Mouse (Mus musculus) leukemia stem cell, adult 10-12 weeks (primary cell): Measurements from ENCODE around the gene Sptlc2. TPM values are rescaled to one million over a fixed set of nuclear protein-coding genes. Genes with fewer than 3 reads are reported as not detected.

Source experiments
- polyA plus RNA-seq: library from polyadenylated mRNA; stranded (reverse); fragments of >175 nt; gene quantifications from 2 replicates; pipeline ENCODE4 v1.2.3, GENCODE M21; 2012; ENCODE audit warnings: low replicate concordance

The Sptlc2 gene
- polyA plus RNA-seq: 13.0 and 15.6 TPM in 2 replicates

DNA sequence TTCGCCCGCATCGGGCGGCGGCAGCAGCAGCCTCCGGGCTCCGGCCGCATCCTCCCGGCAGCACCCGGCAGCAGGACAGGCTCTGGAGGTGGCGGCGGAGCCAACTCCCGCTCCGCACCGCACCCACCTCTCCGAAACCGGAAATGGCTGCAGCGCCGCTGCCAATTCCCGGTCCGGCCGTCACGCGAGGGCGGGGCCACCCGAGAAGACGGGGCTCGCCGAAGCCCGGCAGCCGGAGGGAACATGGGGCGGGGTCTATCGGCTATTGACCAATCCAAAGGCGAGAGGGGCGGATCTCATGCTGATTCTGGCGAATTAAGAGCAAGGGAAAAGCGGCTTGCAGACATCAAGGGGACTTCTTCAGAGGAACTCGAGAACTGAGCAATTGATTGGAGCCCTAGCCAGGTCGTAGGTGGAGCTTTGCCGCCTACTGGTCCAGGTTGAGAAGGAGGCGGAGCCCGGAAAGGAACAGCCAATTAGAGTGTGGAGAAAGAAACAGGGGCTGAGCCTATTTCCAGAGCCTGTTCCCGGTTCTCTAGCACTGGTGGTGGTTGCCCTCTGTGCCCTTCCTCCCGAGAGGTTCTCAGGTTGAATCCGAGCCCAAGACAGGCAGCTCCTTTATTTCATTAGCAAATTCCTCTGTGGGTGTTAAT, at the start of gene Sptlc2:
Gene Sptlc2, minus strand, starts transcription at position 234 of the 653 bp plus-strand sequence.

DNA sequence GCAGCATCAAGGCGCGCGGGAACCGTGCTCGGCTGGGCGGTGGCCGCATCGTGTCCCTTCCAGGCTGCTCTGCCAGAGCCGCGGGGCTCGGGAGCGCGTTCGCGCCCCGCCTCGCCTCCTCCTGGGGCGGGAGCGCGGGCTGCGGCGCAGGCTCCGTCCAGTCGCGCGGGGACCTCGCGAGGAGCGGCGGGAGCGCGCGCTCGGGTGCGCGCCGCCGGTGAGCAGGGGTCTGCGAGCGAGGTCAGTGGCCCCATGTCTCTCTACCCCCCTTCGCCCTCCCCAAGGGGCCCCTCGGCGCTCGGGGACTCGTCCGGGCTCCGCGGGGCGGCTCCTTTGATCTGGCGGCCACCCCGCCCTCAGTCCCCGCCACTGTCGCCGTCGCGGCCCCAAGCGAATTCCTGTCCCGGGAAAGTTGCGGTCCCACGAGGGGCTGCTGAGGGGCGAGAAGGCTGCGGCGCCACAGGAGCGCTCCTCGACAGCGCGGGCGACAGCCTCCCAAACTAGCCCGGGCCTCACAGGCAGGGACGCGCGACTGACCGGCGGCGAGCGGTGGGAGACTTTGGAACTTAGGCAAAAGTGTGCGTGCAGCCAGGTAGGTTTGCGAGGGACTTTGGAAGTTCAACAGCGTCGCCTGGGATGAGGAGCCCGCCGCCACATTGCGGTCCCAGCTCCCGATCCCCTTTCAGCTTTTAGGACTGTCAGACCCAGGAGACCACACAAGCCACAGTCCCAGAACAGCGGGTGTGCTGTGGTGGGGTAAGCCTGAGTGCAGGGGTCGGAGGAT, 88.3 kb downstream of the Sptlc2 start, which contains the start of gene Ism2:
Gene Ism2, minus strand, starts transcription at position 49 of the 784 bp plus-strand sequence.

DNA sequence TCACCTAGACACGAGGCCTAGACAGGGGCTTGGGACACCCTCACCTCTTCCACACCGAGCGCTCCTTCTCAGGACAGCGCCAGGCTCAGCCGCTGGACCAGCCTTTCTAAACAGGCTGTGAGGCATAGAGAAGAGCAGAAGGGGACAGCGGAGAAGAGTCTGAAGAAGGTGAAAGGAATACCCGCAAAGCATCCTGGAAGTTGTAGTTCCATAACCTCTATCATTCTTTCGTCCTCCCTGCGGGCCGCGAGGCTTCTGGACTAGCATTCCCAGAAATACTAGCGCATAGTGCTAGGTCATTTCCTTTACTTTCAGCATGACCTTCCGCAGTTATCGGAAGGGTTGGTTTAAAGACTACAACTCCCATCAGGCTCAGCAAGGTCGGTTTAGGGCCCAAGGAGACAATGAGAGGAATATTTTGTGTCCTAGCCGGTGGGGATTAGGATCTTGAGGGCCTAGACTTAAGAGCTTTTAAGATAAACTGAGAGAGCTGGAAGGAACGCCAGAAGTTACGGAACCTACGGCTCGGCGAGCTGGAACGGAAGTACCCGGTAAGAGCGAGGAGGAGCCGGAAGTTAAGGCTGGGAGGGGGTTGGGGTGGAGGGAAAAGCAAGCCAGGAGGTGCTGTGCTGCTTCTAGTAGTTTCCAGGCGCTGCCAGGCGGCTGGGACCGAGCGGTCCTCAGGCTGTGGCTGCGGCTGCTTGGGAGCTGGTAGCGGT, 121.9 kb downstream of the Sptlc2 start, which contains the start of the genes Vipas39 and Ahsa1:
Gene Vipas39, minus strand, starts transcription at position 149 of the 719 bp plus-strand sequence.
Gene Ahsa1, plus strand, starts transcription at position 372 of the 719 bp plus-strand sequence.

Other genes starting within 250 kb of the Sptlc2 start
- 3.1 and 5.9 TPM in 2 replicates for gene Gstz1, start 241.2 kb downstream of the Sptlc2 start, polyA plus RNA-seq
- gene Pomt2, start 240.4 kb downstream of the Sptlc2 start, polyA plus RNA-seq: 3.3 and 6.6 TPM in 2 replicates
- gene Samd15, start 188.6 kb downstream of the Sptlc2 start, polyA plus RNA-seq: not detected in 2 replicates
- gene Tmed8, start 187.9 kb downstream of the Sptlc2 start, polyA plus RNA-seq: 1.0 and 1.5 TPM in 2 replicates
- gene Noxred1, start 149.6 kb downstream of the Sptlc2 start, polyA plus RNA-seq: not detected in 2 replicates
- gene Vipas39, start 122.1 kb downstream of the Sptlc2 start, polyA plus RNA-seq: 0.61 and 0.76 TPM in 2 replicates
- gene Ahsa1, start 121.9 kb downstream of the Sptlc2 start, polyA plus RNA-seq: 65.5 and 69.7 TPM in 2 replicates
- not detected in 2 replicates for gene Ism2, start 88.7 kb downstream of the Sptlc2 start, polyA plus RNA-seq
- 0.73 TPM in 1 of 2 replicates, not detected in the other for gene Slirp, start 55.5 kb upstream of the Sptlc2 start, polyA plus RNA-seq
- gene Alkbh1, start 55.7 kb upstream of the Sptlc2 start, polyA plus RNA-seq: 43.7 and 55.6 TPM in 2 replicates
- 2.6 and 14.1 TPM in 2 replicates for gene Snw1, start 83.9 kb upstream of the Sptlc2 start, polyA plus RNA-seq
- gene Gm5788, start 106.4 kb upstream of the Sptlc2 start, polyA plus RNA-seq: not detected in 2 replicates
- gene Gm8300, start 126.0 kb upstream of the Sptlc2 start, polyA plus RNA-seq: not detected in 2 replicates
- gene Oog1, start 214.3 kb upstream of the Sptlc2 start, polyA plus RNA-seq: not detected in 2 replicates
- gene Gm4027, start 230.5 kb upstream of the Sptlc2 start, polyA plus RNA-seq: not detected in 2 replicates